Mouse (Mus musculus) embryonic facial prominence, embryonic 15.5 days (tissue): Measurements from ENCODE around the gene Fam131c. TPM values are rescaled to one million over a fixed set of nuclear protein-coding genes. Genes with fewer than 3 reads are reported as not detected.

ENCODE experiments used
- ATAC-seq: fragments of 200-750 bp; cut with Nextera tagmentation; 2 replicates; pipeline ENCODE4 v1.8.0; 2017; ENCODE audit warnings: low read depth, moderate TSS enrichment; ENCODE audit not compliant: insufficient number of reproducible peaks, low FRiP score, low TSS enrichment
- H3K27ac ChIP-seq: fragments of 300-500 bp; sonication (generic); replicated peaks from 2 replicates; pipeline ENCODE4 v1.5.1; 2015; ENCODE audit warnings: mild to moderate bottlenecking, inconsistent platforms
- H3K27me3 ChIP-seq: fragments of 300-500 bp; sonication (generic); 2 replicates; pipeline ENCODE4 v1.6.1; 2015; ENCODE audit warnings: inconsistent platforms
- H3K36me3 ChIP-seq: fragments of 300-500 bp; sonication (generic); 2 replicates; pipeline ENCODE4 v1.6.1; 2015; ENCODE audit warnings: mild to moderate bottlenecking, inconsistent platforms
- H3K4me1 ChIP-seq: fragments of 300-500 bp; sonication (generic); 2 replicates; pipeline ENCODE4 v1.6.1; 2015; ENCODE audit warnings: inconsistent platforms
- H3K4me2 ChIP-seq: fragments of 300-500 bp; sonication (generic); replicated peaks from 2 replicates; pipeline ENCODE4 v1.6.1; 2015; ENCODE audit warnings: mild to moderate bottlenecking, inconsistent platforms
- H3K4me3 ChIP-seq: fragments of 300-500 bp; sonication (generic); replicated peaks from 2 replicates; pipeline ENCODE4 v1.5.1; 2015; ENCODE audit warnings: mild to moderate bottlenecking, inconsistent platforms
- H3K9ac ChIP-seq: fragments of 300-500 bp; sonication (generic); 2 replicates; pipeline ENCODE4 v1.6.1; 2015; ENCODE audit warnings: inconsistent platforms
- H3K9me3 ChIP-seq: fragments of 300-500 bp; sonication (generic); replicated peaks from 2 replicates; pipeline ENCODE4 v1.6.1; 2016; ENCODE audit warnings: inconsistent platforms
- WGBS: fragments of 180-500 bp; shearing (Covaris S2); methylation state at CpG from one replicate; pipeline ENCODE4 v1.1.7; 2015; 5-methylcytosine and 5-hydroxymethylcytosine counted together
- polyA plus RNA-seq: library from polyadenylated mRNA; unstranded; fragments of >200 nt; fragmentation: Nextera tagmentation; extraction: Ambion mirVana; gene quantifications from 2 replicates; pipeline ENCODE4 v1.2.1, GENCODE M21; 2015

The Fam131c gene
- 3.6 and 4.3 TPM in 2 replicates for polyA plus RNA-seq

- Histone ChIP-seq H3K4me1 (peaks cover 10% of the 10 kb centered on the region), H3K27ac (no peak within 1 kb of the TSS), H3K9ac (peak within 1 kb of the TSS; percentile 42), H3K4me3 (peak within 1 kb of the TSS; percentile 55), H3K27me3 (peaks cover 54% of the 10 kb centered on the region), H3K36me3 (no peaks in the 10 kb centered on the region), H3K4me2 (peak within 1 kb of the TSS; percentile 96), H3K9me3 (no peaks in the 10 kb centered on the region)
- 2% methylated on average over 46 of the region's 71 CpGs for WGBS
- ATAC-seq: no peak
Measured at GRCm38 (mm10) chr4:141367997-141368791, at the start of gene Fam131c. Fam131c (plus strand) TSS chr4:141368220.

- peaks cover 30% of the 10 kb centered on the region for H3K4me1 ChIP-seq
- no peaks in the 10 kb centered on the region for H3K9me3 ChIP-seq
- H3K27ac ChIP-seq: no peak overlapping the region
- H3K9ac ChIP-seq: no peak overlapping the region
- 75% methylated on average over 11 of the region's 11 CpGs for WGBS
- no peak overlapping the region for H3K4me2 ChIP-seq
- H3K27me3 ChIP-seq: no peaks in the 10 kb centered on the region
- ATAC-seq: no peak
- H3K4me3 ChIP-seq: no peak overlapping the region
- peaks cover 34% of the 10 kb centered on the region for H3K36me3 ChIP-seq
Measured at GRCm38 (mm10) chr4:141322526-141322925, 45.5 kb upstream of the Fam131c start.

GRCm38 (mm10) chr4:141324771-141325191 lies 43.2 kb upstream of the Fam131c start:
- WGBS: 84% methylated on average over 6 of the region's 6 CpGs
- H3K36me3 ChIP-seq: peaks cover 27% of the 10 kb centered on the region
- ATAC-seq: no peak
- H3K4me1 ChIP-seq: peaks cover 40% of the 10 kb centered on the region
- H3K4me3 ChIP-seq: no peak overlapping the region
- no peak overlapping the region for H3K9ac ChIP-seq
- no peaks in the 10 kb centered on the region for H3K27me3 ChIP-seq
- H3K9me3 ChIP-seq: no peaks in the 10 kb centered on the region
- H3K27ac ChIP-seq: no peak overlapping the region; the same call in 1 of the 2 replicates
- H3K4me2 ChIP-seq: no peak overlapping the region

- Histone ChIP-seq H3K4me1 (peaks cover 47% of the 10 kb centered on the region), H3K27ac (peak overlapping the region; percentile 80), H3K9me3 (no peaks in the 10 kb centered on the region), H3K27me3 (no peaks in the 10 kb centered on the region), H3K9ac (no peak overlapping the region), H3K4me3 (no peak overlapping the region), H3K4me2 (no peak overlapping the region), H3K36me3 (peaks cover 27% of the 10 kb centered on the region)
- no peak for ATAC-seq
- 14% methylated on average over 15 of the region's 15 CpGs for WGBS
Measured at GRCm38 (mm10) chr4:141325636-141326035, 42.4 kb upstream of the Fam131c start.

- Histone ChIP-seq H3K27ac (peak overlapping the region; percentile 80), H3K4me3 (no peak overlapping the region), H3K36me3 (peaks cover 12% of the 10 kb centered on the region), H3K4me2 (no peak overlapping the region), H3K9me3 (no peaks in the 10 kb centered on the region), H3K27me3 (no peaks in the 10 kb centered on the region), H3K9ac (no peak overlapping the region), H3K4me1 (peaks cover 50% of the 10 kb centered on the region)
- 49% methylated on average over 4 of the region's 4 CpGs for WGBS
- peak; percentile 12; the same call in 1 of the 2 replicates for ATAC-seq
Measured at GRCm38 (mm10) chr4:141327075-141327474, 40.9 kb upstream of the Fam131c start.

- Histone ChIP-seq H3K27me3 (no peaks in the 10 kb centered on the region), H3K9me3 (no peaks in the 10 kb centered on the region), H3K27ac (peak overlapping the region; percentile 63), H3K4me3 (no peak overlapping the region), H3K36me3 (no peaks in the 10 kb centered on the region), H3K4me1 (peaks cover 63% of the 10 kb centered on the region), H3K4me2 (no peak overlapping the region), H3K9ac (no peak overlapping the region)
- WGBS: 69% methylated on average over 9 of the region's 9 CpGs
- no peak for ATAC-seq
Measured at GRCm38 (mm10) chr4:141328742-141329141, 39.3 kb upstream of the Fam131c start.

GRCm38 (mm10) chr4:141329968-141330367 lies 38.1 kb upstream of the Fam131c start:
- no peak for ATAC-seq
- Histone ChIP-seq H3K4me1 (peaks cover 64% of the 10 kb centered on the region), H3K36me3 (no peaks in the 10 kb centered on the region), H3K4me2 (no peak overlapping the region), H3K27ac (peak overlapping the region; percentile 75), H3K27me3 (no peaks in the 10 kb centered on the region), H3K9me3 (no peaks in the 10 kb centered on the region), H3K9ac (no peak overlapping the region), H3K4me3 (no peak overlapping the region)
- 31% methylated on average over 12 of the region's 12 CpGs for WGBS

GRCm38 (mm10) chr4:141331446-141331845 lies 36.6 kb upstream of the Fam131c start:
- 94% methylated on average over 2 of the region's 2 CpGs for WGBS
- Histone ChIP-seq H3K4me2 (no peak overlapping the region), H3K4me3 (no peak overlapping the region), H3K27me3 (no peaks in the 10 kb centered on the region), H3K36me3 (no peaks in the 10 kb centered on the region), H3K9ac (no peak overlapping the region), H3K27ac (no peak overlapping the region), H3K9me3 (no peaks in the 10 kb centered on the region), H3K4me1 (peaks cover 66% of the 10 kb centered on the region)
- ATAC-seq: no peak

GRCm38 (mm10) chr4:141332258-141332657 lies 35.8 kb upstream of the Fam131c start:
- WGBS: 43% methylated on average over 7 of the region's 7 CpGs

GRCm38 (mm10) chr4:141334695-141335094 lies 33.3 kb upstream of the Fam131c start:
- no peak overlapping the region for H3K4me2 ChIP-seq
- ATAC-seq: no peak
- H3K27ac ChIP-seq: peak overlapping the region; percentile 78; the same call in 1 of the 2 replicates
- H3K4me3 ChIP-seq: no peak overlapping the region
- no peaks in the 10 kb centered on the region for H3K27me3 ChIP-seq
- no peaks in the 10 kb centered on the region for H3K36me3 ChIP-seq
- no peak overlapping the region for H3K9ac ChIP-seq
- no peaks in the 10 kb centered on the region for H3K9me3 ChIP-seq
- H3K4me1 ChIP-seq: peaks cover 63% of the 10 kb centered on the region
- 62% methylated on average over 5 of the region's 5 CpGs for WGBS

More at GRCm38 (mm10) chr4:141332258-141332657, 35.8 kb upstream of the Fam131c start:
- Histone ChIP-seq H3K27ac (peak overlapping the region; percentile 51; the same call in 1 of the 2 replicates), H3K9ac (no peak overlapping the region), H3K4me1 (peaks cover 59% of the 10 kb centered on the region), H3K9me3 (no peaks in the 10 kb centered on the region), H3K27me3 (no peaks in the 10 kb centered on the region), H3K4me2 (no peak overlapping the region), H3K36me3 (no peaks in the 10 kb centered on the region), H3K4me3 (no peak overlapping the region)
- ATAC-seq: no peak

GRCm38 (mm10) chr4:141335263-141335796 lies 32.7 kb upstream of the Fam131c start:
- Histone ChIP-seq H3K4me3 (no peak overlapping the region), H3K4me2 (no peak overlapping the region), H3K4me1 (peaks cover 57% of the 10 kb centered on the region), H3K9me3 (no peaks in the 10 kb centered on the region), H3K9ac (no peak overlapping the region), H3K27me3 (no peaks in the 10 kb centered on the region), H3K36me3 (no peaks in the 10 kb centered on the region), H3K27ac (peak overlapping the region; percentile 78)
- 16% methylated on average over 3 of the region's 3 CpGs for WGBS
- no peak for ATAC-seq
